8 mouse cellular contexts compared by ENCODE assay signal in genomic region chr3:37349166-37349548, GRCm38 (mm10). TPM values are rescaled to one million over a fixed set of nuclear protein-coding genes. Genes with fewer than 3 reads are reported as not detected.
DNase-seq lines count a peak whose midpoint lies in the region; ATAC-seq and TF ChIP-seq lines count a peak whose summit lies in the region.

No protein-coding gene starts in this region.

- DNase-seq in lung, embryonic 14.5 days, result peak; percentile 14
- DNase-seq in lung, postnatal 14 days, result no peak
- peak; percentile 23 for DNase-seq in forebrain, embryonic 10.5 days (ENCODE audit: extremely low spot score, low spot score)
- DNase-seq in yolk sac, embryonic 10.5 days (ENCODE audit: low spot score), result no peak
- DNase-seq in cerebellum, adult 11-12 months, result no peak
- no peak for DNase-seq in left cerebral cortex, adult 18-20 months (ENCODE audit: low spot score in 2 of 2)

- peak overlapping the region; percentile 75 for H3K9ac ChIP-seq in lung, embryonic 14.5 days
- peak overlapping the region; percentile 79 for H3K9ac ChIP-seq in intestine, embryonic 16.5 days (ENCODE audit: low read depth, low read length)
- H3K9ac ChIP-seq in neural tube, embryonic 14.5 days (replicated peaks; ENCODE audit: low read depth, low read length), result peak overlapping the region; percentile 72

- WGBS in lung, embryonic 14.5 days, result 6% methylated on average over 8 of the region's 8 CpGs
- WGBS in forebrain, embryonic 10.5 days, result 6% methylated on average over 8 of the region's 8 CpGs
- 13% methylated on average over 8 of the region's 8 CpGs for WGBS in intestine, embryonic 16.5 days
- 9% methylated on average over 8 of the region's 8 CpGs for WGBS in neural tube, embryonic 14.5 days

- peak overlapping the region; percentile 97 for H3K4me2 ChIP-seq in lung, embryonic 14.5 days
- H3K4me2 ChIP-seq in intestine, embryonic 16.5 days (ENCODE audit: low read depth, low read length), result peak overlapping the region; percentile 97
- H3K4me2 ChIP-seq in neural tube, embryonic 14.5 days (ENCODE audit: low read depth, low read length), result peak overlapping the region; percentile 100

- peak overlapping the region; percentile 66 for H3K4me3 ChIP-seq in lung, embryonic 14.5 days (ENCODE audit: low read depth, low read length)
- peak overlapping the region; percentile 87 for H3K4me3 ChIP-seq in forebrain, embryonic 10.5 days
- H3K4me3 ChIP-seq in intestine, embryonic 16.5 days (ENCODE audit: low read length), result peak overlapping the region; percentile 72
- peak overlapping the region; percentile 61 for H3K4me3 ChIP-seq in neural tube, embryonic 14.5 days (ENCODE audit: low read depth, low read length)

- H3K4me1 ChIP-seq in lung, embryonic 14.5 days (ENCODE audit: insufficient read depth), result peaks cover 9% of the 10 kb centered on the region
- peaks cover 17% of the 10 kb centered on the region for H3K4me1 ChIP-seq in forebrain, embryonic 10.5 days
- H3K4me1 ChIP-seq in intestine, embryonic 16.5 days (ENCODE audit: control insufficient read depth, insufficient read depth, low read length), result peaks cover 12% of the 10 kb centered on the region
- 0 out of 2 replicates have a peak, but pooled peaks cover 3% of the 10 kb centered on the region for H3K4me1 ChIP-seq in neural tube, embryonic 14.5 days (ENCODE audit: control insufficient read depth, insufficient read depth, low read length)

- H3K27ac ChIP-seq in lung, embryonic 14.5 days (ENCODE audit: low read depth), result no peak overlapping the region
- H3K27ac ChIP-seq in forebrain, embryonic 10.5 days, result peak overlapping the region; percentile 85
- no peak overlapping the region for H3K27ac ChIP-seq in intestine, embryonic 16.5 days (ENCODE audit: low read length)
- no peak overlapping the region for H3K27ac ChIP-seq in neural tube, embryonic 14.5 days (ENCODE audit: low read depth, low read length)

- no peaks in the 10 kb centered on the region for H3K9me3 ChIP-seq in lung, embryonic 14.5 days (ENCODE audit: low read depth, low read length)
- no peaks in the 10 kb centered on the region for H3K9me3 ChIP-seq in forebrain, embryonic 10.5 days
- no peaks in the 10 kb centered on the region for H3K9me3 ChIP-seq in intestine, embryonic 16.5 days (ENCODE audit: control insufficient read depth, low read length)
- no peaks in the 10 kb centered on the region for H3K9me3 ChIP-seq in neural tube, embryonic 14.5 days (ENCODE audit: control insufficient read depth, low read length)

- no peak; the same call in 1 of the 2 replicates for ATAC-seq in lung, embryonic 14.5 days (ENCODE audit: insufficient read depth)
- no peak for ATAC-seq in intestine, embryonic 16.5 days
- no peak for ATAC-seq in neural tube, embryonic 14.5 days (ENCODE audit: low read depth)

- no peak for TF ChIP-seq CTCF in lung, embryonic 14.5 days (IDR thresholded peaks at IDR 0.05; ENCODE audit: low read depth)

- no peaks in the 10 kb centered on the region for H3K36me3 ChIP-seq in lung, embryonic 14.5 days (ENCODE audit: insufficient read depth)
- H3K36me3 ChIP-seq in forebrain, embryonic 10.5 days (replicated peaks), result no peaks in the 10 kb centered on the region
- H3K36me3 ChIP-seq in intestine, embryonic 16.5 days (ENCODE audit: control insufficient read depth, insufficient read depth, low read length), result no peaks in the 10 kb centered on the region
- H3K36me3 ChIP-seq in neural tube, embryonic 14.5 days (ENCODE audit: control insufficient read depth, insufficient read depth, low read length), result no peaks in the 10 kb centered on the region

- H3K27me3 ChIP-seq in lung, embryonic 14.5 days (ENCODE audit: insufficient read depth, low read length), result peaks cover 14% of the 10 kb centered on the region
- H3K27me3 ChIP-seq in forebrain, embryonic 10.5 days (ENCODE audit: poor library complexity, severe bottlenecking), result peaks cover 54% of the 10 kb centered on the region
- H3K27me3 ChIP-seq in intestine, embryonic 16.5 days (replicated peaks; ENCODE audit: control insufficient read depth, insufficient read depth, low read length), result peaks cover 19% of the 10 kb centered on the region; the same call in 1 of the 2 replicates
- H3K27me3 ChIP-seq in neural tube, embryonic 14.5 days (ENCODE audit: control insufficient read depth, insufficient read depth, low read length), result peaks cover 15% of the 10 kb centered on the region

RNA-seq across cellular contexts. Expression of gene Fgf2, which starts 1.0 kb away (rescaled TPM):
- polyA plus RNA-seq in lung, embryonic 14.5 days (2014; fragmentation: Nextera tagmentation; extraction: Ambion mirVana), result 2.9 and 4.1 TPM in 2 replicates
- polyA plus RNA-seq in forebrain, embryonic 10.5 days (2016; fragmentation: Nextera tagmentation; extraction: Ambion mirVana), result 0.36 and 0.80 TPM in 2 replicates
- polyA plus RNA-seq in intestine, embryonic 16.5 days (2015; fragmentation: Nextera tagmentation; extraction: Ambion mirVana), result 2.1 and 2.5 TPM in 2 replicates
- polyA plus RNA-seq in neural tube, embryonic 14.5 days (2014; fragmentation: Nextera tagmentation; extraction: Ambion mirVana), result 0.74 and 1.8 TPM in 2 replicates
- total RNA-seq in left cerebral cortex, adult 18-20 months (2021), result 1 to 10 TPM; 4.6 to 5.6 TPM

RNA-seq across cellular contexts. Expression of gene Cetn4, which starts 36.6 kb away (rescaled TPM):
- 2.6 TPM in 2 replicates for polyA plus RNA-seq in lung, embryonic 14.5 days (2014; fragmentation: Nextera tagmentation; extraction: Ambion mirVana)
- 2.4 and 2.7 TPM in 2 replicates for polyA plus RNA-seq in forebrain, embryonic 10.5 days (2016; fragmentation: Nextera tagmentation; extraction: Ambion mirVana)
- polyA plus RNA-seq in intestine, embryonic 16.5 days (2015; fragmentation: Nextera tagmentation; extraction: Ambion mirVana), result 1.1 and 1.9 TPM in 2 replicates
- polyA plus RNA-seq in neural tube, embryonic 14.5 days (2014; fragmentation: Nextera tagmentation; extraction: Ambion mirVana), result 0.98 and 2.6 TPM in 2 replicates
- total RNA-seq in left cerebral cortex, adult 18-20 months (2021), result 10 to 100 TPM; 10.2 to 10.7 TPM

RNA-seq across cellular contexts. Expression of gene Bbs12, which starts 36.8 kb away (rescaled TPM):
- polyA plus RNA-seq in lung, embryonic 14.5 days (2014; fragmentation: Nextera tagmentation; extraction: Ambion mirVana), result 8.6 and 10.8 TPM in 2 replicates
- 9.8 and 10.2 TPM in 2 replicates for polyA plus RNA-seq in forebrain, embryonic 10.5 days (2016; fragmentation: Nextera tagmentation; extraction: Ambion mirVana)
- 3.9 and 4.3 TPM in 2 replicates for polyA plus RNA-seq in intestine, embryonic 16.5 days (2015; fragmentation: Nextera tagmentation; extraction: Ambion mirVana)
- 4.7 and 5.7 TPM in 2 replicates for polyA plus RNA-seq in neural tube, embryonic 14.5 days (2014; fragmentation: Nextera tagmentation; extraction: Ambion mirVana)
- 1 to 10 TPM; 4.1 to 5.2 TPM for total RNA-seq in left cerebral cortex, adult 18-20 months (2021)

Comparison
In these comparisons a context has a peak if more than half of its experiments do, and no peak if none do; other contexts are left out.
1. DNase-seq: peak in lung, embryonic 14.5 days (single experiment) and forebrain, embryonic 10.5 days (single experiment); none in lung, postnatal 14 days (single experiment), yolk sac, embryonic 10.5 days (single experiment), cerebellum, adult 11-12 months (single experiment) and left cerebral cortex, adult 18-20 months (0 of 2).
2. Peak in every context shown above with its lines, with median percentiles within 50 percentile points of each other: H3K4me2 ChIP-seq, H3K4me3 ChIP-seq and H3K9ac ChIP-seq.